Mouse (Mus musculus) testis, adult 2 months (tissue): ENCODE data around the gene Cntnap5a.

ENCODE experiments used
- CTCF ChIP-seq: fragments of 200-500 bp; IDR thresholded peaks from 2 replicates; pipeline ENCODE4 v1.5.1; 2012; ENCODE audit warnings: low read depth, mild to moderate bottlenecking, inconsistent platforms, low read length, moderate library complexity; ENCODE audit not compliant: control insufficient read depth, insufficient read depth, insufficient replicate concordance
- POLR2A ChIP-seq: fragments of 200-500 bp; IDR thresholded peaks from 2 replicates; pipeline ENCODE4 v1.6.1; 2012; ENCODE audit warnings: low read depth, mild to moderate bottlenecking, inconsistent platforms, low read length, moderate library complexity; ENCODE audit not compliant: control insufficient read depth

GRCm38 (mm10) chr1:115684518-115685368, at the start of gene Cntnap5a:
- no peak for TF ChIP-seq POLR2A
- TF ChIP-seq CTCF: no peak
